Mouse (Mus musculus) embryonic facial prominence, embryonic 13.5 days (tissue): ENCODE data around the gene Me1. TPM values are rescaled to one million over a fixed set of nuclear protein-coding genes. Genes with fewer than 3 reads are reported as not detected.
A peak's percentile ranks its signal among the peaks of the same experiment; 100 is the strongest.

Experiments
- ATAC-seq: fragments of 200-750 bp; cut with Nextera tagmentation; 2 replicates; pipeline ENCODE4 v1.8.0; 2017; ENCODE audit warnings: low read depth; ENCODE audit not compliant: insufficient number of reproducible peaks, insufficient read depth, low FRiP score, low TSS enrichment
- H3K27ac ChIP-seq: fragments of 300-500 bp; sonication (generic); 2 replicates; pipeline ENCODE4 v1.5.1; 2015; ENCODE audit warnings: moderate library complexity, mild to moderate bottlenecking, inconsistent platforms
- H3K27me3 ChIP-seq: fragments of 300-500 bp; sonication (generic); 2 replicates; pipeline ENCODE4 v1.6.1; 2015; ENCODE audit warnings: mild to moderate bottlenecking, inconsistent platforms
- H3K36me3 ChIP-seq: fragments of 300-500 bp; sonication (generic); 2 replicates; pipeline ENCODE4 v1.6.1; 2015; ENCODE audit warnings: mild to moderate bottlenecking, inconsistent platforms
- H3K4me1 ChIP-seq: fragments of 300-500 bp; sonication (generic); 2 replicates; pipeline ENCODE4 v1.6.1; 2015; ENCODE audit warnings: inconsistent platforms
- H3K4me2 ChIP-seq: fragments of 300-500 bp; sonication (generic); 2 replicates; pipeline ENCODE4 v1.6.1; 2015; ENCODE audit warnings: moderate library complexity, mild to moderate bottlenecking, inconsistent platforms
- H3K4me3 ChIP-seq: fragments of 300-500 bp; sonication (generic); 2 replicates; pipeline ENCODE4 v1.5.1; 2015; ENCODE audit warnings: mild to moderate bottlenecking, inconsistent platforms
- H3K9ac ChIP-seq: fragments of 300-500 bp; sonication (generic); 2 replicates; pipeline ENCODE4 v1.6.1; 2015; ENCODE audit warnings: mild to moderate bottlenecking, inconsistent platforms
- H3K9me3 ChIP-seq: fragments of 300-500 bp; sonication (generic); 2 replicates; pipeline ENCODE4 v1.6.1; 2016; ENCODE audit warnings: inconsistent platforms
- WGBS: fragments of 180-500 bp; shearing (Covaris S2); methylation state at CpG from one replicate; pipeline ENCODE4 v1.1.7; 2015; ENCODE audit warnings: mixed read lengths; 5-methylcytosine and 5-hydroxymethylcytosine counted together
- polyA plus RNA-seq: library from polyadenylated mRNA; unstranded; fragments of >200 nt; fragmentation: Nextera tagmentation; extraction: Ambion mirVana; gene quantifications from 2 replicates; pipeline ENCODE4 v1.2.1, GENCODE M21; 2015

The Me1 gene
- polyA plus RNA-seq, 1 experiment from 2014 or later, result 20.3 TPM

DNA sequence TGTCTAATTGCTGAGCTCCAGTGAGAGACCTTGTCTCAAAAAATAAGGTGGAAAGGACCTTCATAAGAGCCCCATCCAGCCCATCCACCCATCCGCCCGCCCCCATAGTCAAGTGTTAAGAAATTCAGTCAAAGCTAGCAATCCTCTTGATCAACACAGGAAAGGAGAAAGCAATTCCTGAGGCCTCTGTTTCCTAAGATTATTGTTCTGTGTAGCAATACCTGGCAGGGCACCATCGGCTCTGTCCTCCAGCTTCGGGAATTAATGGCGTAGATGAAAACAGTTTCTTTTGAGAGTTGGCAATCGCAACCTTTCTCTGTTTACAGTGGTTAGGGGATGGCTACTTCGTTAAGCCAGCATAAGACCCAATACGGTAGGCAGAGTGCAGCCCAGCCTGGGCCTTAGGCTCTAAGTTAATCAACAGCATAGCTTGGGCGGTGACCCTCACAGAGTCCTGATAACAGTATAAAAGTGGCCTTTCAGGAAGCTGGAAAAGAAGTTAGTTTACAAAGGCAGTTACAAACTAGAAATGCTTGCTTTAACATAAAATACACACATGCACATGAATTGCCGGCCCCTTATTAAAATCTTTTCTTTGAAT lies 32.6 kb upstream of the Me1 start:
- 82% methylated on average over 10 of the region's 10 CpGs for WGBS
- Histone ChIP-seq H3K4me1 (peaks cover 9% of the 10 kb centered on the region; the same call in 1 of the 2 replicates), H3K4me3 (no peak overlapping the region), H3K4me2 (no peak overlapping the region), H3K27me3 (no peaks in the 10 kb centered on the region), H3K36me3 (no peaks in the 10 kb centered on the region), H3K9me3 (no peaks in the 10 kb centered on the region), H3K27ac (no peak overlapping the region), H3K9ac (no peak overlapping the region)
- no peak for ATAC-seq

DNA sequence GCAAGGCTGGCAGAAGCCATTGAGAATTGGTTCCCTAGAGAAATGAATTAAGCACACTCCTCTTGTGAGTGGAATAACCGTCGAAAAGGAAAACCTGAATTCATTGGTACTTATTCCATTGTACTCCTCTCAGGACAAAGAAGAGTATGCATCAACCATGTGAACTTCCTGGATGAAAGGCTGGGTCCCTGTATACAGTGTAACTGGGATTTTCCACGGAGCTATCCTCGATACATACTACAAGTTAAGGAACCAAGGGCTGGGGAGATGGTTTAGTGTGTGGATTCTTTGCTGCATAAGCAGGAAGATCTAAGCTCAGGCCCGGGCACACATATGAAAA lies 30.6 kb upstream of the Me1 start:
- peaks cover 9% of the 10 kb centered on the region; the same call in 1 of the 2 replicates for H3K4me1 ChIP-seq
- 83% methylated on average over 5 of the region's 5 CpGs for WGBS
- no peak overlapping the region for H3K27ac ChIP-seq
- no peak overlapping the region for H3K4me3 ChIP-seq
- H3K27me3 ChIP-seq, result no peaks in the 10 kb centered on the region
- H3K9ac ChIP-seq, result no peak overlapping the region
- H3K4me2 ChIP-seq, result no peak overlapping the region
- no peaks in the 10 kb centered on the region for H3K9me3 ChIP-seq
- no peak for ATAC-seq
- H3K36me3 ChIP-seq, result no peaks in the 10 kb centered on the region

DNA sequence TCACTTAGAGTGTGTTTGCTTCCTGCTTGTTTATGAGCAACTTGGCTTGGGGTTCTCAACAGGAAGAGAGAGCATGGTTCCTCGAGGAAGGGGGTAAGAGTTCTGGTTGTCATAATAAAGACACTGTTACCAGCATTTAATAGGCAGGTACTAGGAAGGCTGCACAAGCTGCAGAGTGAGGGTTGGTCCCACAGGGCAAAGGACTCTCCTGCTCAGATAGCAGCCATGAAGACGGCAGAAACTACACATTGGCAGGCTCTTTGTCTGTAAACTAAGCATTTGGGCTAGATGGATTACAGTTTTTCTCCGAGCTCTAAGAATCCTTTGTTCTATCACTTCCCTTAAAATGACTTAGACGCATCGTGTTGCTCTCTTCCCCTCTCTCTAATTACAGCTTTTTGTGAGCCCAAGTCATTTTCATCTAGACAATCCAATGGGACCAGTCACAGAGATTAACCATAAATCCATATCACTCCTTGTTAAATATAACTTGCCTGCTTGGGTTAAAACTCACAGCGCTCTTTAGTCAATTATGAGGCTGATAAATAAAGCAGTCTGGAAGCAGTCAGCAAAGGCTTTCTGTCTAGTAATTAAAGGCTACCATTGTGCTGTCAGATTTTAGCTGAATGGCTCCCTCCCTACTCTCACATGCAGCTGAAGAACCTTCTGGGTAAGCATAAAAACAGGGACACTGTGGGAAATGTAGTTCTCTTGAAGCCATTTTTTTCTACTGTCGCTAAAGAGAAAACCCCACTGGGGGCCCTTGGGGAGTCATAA lies 30.0 kb upstream of the Me1 start:
- Histone ChIP-seq H3K27ac (peak overlapping the region; percentile 49), H3K27me3 (no peaks in the 10 kb centered on the region), H3K4me2 (no peak overlapping the region), H3K9me3 (no peaks in the 10 kb centered on the region), H3K4me1 (peaks cover 9% of the 10 kb centered on the region; the same call in 1 of the 2 replicates), H3K36me3 (no peaks in the 10 kb centered on the region), H3K9ac (no peak overlapping the region), H3K4me3 (no peak overlapping the region)
- no peak for ATAC-seq
- WGBS, result 36% methylated on average over 7 of the region's 7 CpGs

DNA sequence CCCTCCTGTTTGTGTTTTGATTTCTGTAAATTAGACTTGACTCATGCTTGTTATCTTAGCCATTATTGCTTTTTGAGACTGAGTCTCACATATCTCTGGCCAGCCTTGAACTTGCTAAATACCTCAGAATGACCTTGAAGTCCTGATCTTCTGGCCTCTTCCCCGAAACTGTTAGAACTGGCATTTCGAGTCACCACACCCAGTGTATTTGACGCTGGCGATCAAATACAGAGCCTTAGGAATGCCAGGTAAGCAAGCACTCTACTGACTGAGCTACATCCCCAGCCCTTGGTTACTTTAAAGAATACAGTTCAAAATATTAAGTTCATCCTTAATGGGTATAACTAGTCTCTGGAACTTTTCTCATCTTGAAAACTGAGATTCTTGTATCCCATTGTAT lies 29.3 kb upstream of the Me1 start:
- H3K9me3 ChIP-seq, result no peaks in the 10 kb centered on the region
- H3K27ac ChIP-seq, result no peak overlapping the region; the same call in 1 of the 2 replicates
- 88% methylated on average over 4 of the region's 4 CpGs for WGBS

DNA sequence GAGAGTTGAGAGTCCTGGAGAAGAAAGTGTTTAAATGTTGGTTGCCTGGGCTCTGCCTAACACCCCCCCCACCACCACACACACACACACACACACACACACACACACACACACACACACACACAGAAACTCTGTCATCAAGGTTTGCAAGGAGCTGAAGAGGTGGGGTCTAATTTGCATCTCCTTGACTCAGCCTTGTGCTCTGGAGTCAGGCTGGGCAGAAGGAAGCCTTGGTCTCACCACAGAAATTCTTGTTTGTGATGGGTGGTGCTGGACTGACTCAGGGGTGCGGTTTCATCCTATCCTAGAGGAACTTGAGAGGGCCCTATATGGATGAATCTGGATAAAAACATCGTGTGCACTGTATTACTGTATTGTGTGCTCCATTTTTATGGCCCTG lies 25.0 kb upstream of the Me1 start:
- H3K36me3 ChIP-seq, result no peaks in the 10 kb centered on the region
- H3K27ac ChIP-seq, result no peak overlapping the region
- no peaks in the 10 kb centered on the region for H3K27me3 ChIP-seq
- H3K4me3 ChIP-seq, result no peak overlapping the region
- no peak for ATAC-seq
- no peaks in the 10 kb centered on the region for H3K9me3 ChIP-seq
- no peak overlapping the region for H3K9ac ChIP-seq
- WGBS, result 75% methylated on average over 2 of the region's 2 CpGs
- no peak overlapping the region for H3K4me2 ChIP-seq
- H3K4me1 ChIP-seq, result peaks cover 3% of the 10 kb centered on the region; the same call in 1 of the 2 replicates

More for the DNA sequence above, 29.3 kb upstream of the Me1 start:
- no peaks in the 10 kb centered on the region for H3K36me3 ChIP-seq
- no peak overlapping the region for H3K4me2 ChIP-seq
- no peaks in the 10 kb centered on the region for H3K27me3 ChIP-seq
- no peak overlapping the region for H3K4me3 ChIP-seq
- no peak for ATAC-seq
- no peak overlapping the region for H3K9ac ChIP-seq
- peaks cover 9% of the 10 kb centered on the region; the same call in 1 of the 2 replicates for H3K4me1 ChIP-seq

DNA sequence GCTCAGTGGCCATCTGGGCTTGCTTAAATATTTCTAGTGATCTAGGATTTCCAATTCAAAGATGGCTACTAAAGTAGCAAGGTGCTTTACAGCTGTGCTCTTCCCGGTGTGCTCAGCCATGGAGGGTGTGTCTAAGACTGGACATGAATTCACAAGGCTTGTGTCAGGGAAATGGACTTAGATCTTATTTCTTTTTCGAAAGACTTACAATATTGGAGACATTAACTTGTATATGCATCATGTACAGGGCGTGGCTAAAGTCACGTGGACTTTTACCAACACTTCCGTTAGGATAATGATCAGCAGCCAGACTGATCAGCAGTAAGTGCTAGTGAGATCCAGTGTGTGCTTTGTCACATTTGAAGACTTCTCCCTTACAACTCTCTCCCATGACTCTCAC lies 24.5 kb upstream of the Me1 start:
- H3K9ac ChIP-seq, result no peak overlapping the region
- no peaks in the 10 kb centered on the region for H3K9me3 ChIP-seq
- 87% methylated on average over 5 of the region's 5 CpGs for WGBS
- no peaks in the 10 kb centered on the region for H3K4me1 ChIP-seq
- H3K4me2 ChIP-seq, result no peak overlapping the region
- no peak for ATAC-seq
- H3K27ac ChIP-seq, result no peak overlapping the region
- H3K4me3 ChIP-seq, result no peak overlapping the region
- no peaks in the 10 kb centered on the region for H3K36me3 ChIP-seq
- H3K27me3 ChIP-seq, result no peaks in the 10 kb centered on the region

DNA sequence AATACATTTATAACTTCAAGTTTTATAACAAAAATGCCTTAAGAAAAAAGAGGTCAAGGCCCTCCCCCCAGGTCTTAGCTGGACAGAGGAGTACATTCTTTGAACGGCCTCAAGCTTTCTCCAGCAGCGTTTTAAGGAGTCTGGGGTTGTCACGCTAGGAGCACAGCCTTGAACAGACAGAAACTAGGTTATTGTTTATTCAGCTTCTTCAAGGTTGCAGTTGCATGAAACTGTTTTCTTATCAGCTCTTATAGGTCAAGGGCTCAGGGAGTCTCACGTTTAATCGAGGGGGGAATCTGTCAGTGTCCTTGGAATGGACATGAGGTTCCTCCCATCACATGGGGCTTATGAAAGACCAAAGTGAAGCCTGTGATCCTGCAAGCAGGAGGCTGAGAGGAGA lies 21.4 kb upstream of the Me1 start:
- WGBS, result 67% methylated on average over 5 of the region's 5 CpGs
- no peak for ATAC-seq
- H3K4me1 ChIP-seq, result no peaks in the 10 kb centered on the region

DNA sequence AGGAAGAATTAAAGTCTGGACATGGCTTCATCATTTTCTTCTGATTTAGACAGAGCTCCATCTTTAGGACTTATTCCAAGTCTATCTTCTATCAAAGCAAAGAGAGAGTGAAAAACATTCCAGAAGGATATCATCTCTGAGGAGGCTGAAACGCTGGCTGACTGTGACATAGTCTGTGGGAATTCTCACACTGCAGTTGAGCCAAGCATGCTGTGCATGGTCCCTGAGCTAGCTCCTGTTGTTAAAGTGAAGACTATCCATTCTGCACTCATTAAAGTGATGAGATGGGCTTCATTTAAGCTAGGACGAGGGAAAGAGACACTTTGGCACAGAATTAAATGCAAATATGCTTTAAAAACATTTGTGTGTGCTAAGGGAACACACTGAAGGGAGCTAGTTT lies 20.8 kb upstream of the Me1 start:
- Histone ChIP-seq H3K4me2 (no peak overlapping the region), H3K4me3 (no peak overlapping the region), H3K36me3 (no peaks in the 10 kb centered on the region), H3K27ac (no peak overlapping the region), H3K4me1 (no peaks in the 10 kb centered on the region), H3K9ac (no peak overlapping the region), H3K27me3 (no peaks in the 10 kb centered on the region), H3K9me3 (no peaks in the 10 kb centered on the region)
- WGBS, result 56% methylated on average over 2 of the region's 2 CpGs
- ATAC-seq, result no peak

More for the DNA sequence above, 21.4 kb upstream of the Me1 start:
- Histone ChIP-seq H3K4me2 (no peak overlapping the region), H3K9me3 (no peaks in the 10 kb centered on the region), H3K27ac (no peak overlapping the region), H3K4me3 (no peak overlapping the region), H3K9ac (no peak overlapping the region), H3K27me3 (no peaks in the 10 kb centered on the region), H3K36me3 (no peaks in the 10 kb centered on the region)

DNA sequence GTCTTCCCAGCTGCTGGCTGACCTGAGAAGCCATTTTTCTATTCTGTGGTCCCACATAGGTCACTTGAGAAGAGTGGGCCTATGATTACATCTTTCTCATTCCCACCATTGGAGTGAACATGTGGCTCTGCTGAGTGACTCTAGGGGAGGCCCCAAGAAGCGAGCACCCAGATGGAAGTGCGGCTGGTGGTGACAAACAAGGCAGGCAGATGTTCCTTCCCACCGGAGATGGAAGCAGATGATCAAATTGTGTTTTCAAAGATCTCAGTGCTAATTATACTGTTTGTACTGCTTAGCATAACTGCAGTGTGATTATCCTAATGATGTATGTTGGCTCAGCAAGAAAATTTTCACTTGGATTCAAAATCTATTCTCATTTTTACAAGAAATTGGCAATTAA lies 18.3 kb upstream of the Me1 start:
- H3K9me3 ChIP-seq, result no peaks in the 10 kb centered on the region
- H3K27me3 ChIP-seq, result no peaks in the 10 kb centered on the region
- no peak overlapping the region for H3K9ac ChIP-seq
- no peaks in the 10 kb centered on the region for H3K36me3 ChIP-seq
- ATAC-seq, result no peak
- no peaks in the 10 kb centered on the region for H3K4me1 ChIP-seq
- no peak overlapping the region for H3K4me2 ChIP-seq
- 82% methylated on average over 3 of the region's 3 CpGs for WGBS
- no peak overlapping the region for H3K4me3 ChIP-seq
- no peak overlapping the region for H3K27ac ChIP-seq

DNA sequence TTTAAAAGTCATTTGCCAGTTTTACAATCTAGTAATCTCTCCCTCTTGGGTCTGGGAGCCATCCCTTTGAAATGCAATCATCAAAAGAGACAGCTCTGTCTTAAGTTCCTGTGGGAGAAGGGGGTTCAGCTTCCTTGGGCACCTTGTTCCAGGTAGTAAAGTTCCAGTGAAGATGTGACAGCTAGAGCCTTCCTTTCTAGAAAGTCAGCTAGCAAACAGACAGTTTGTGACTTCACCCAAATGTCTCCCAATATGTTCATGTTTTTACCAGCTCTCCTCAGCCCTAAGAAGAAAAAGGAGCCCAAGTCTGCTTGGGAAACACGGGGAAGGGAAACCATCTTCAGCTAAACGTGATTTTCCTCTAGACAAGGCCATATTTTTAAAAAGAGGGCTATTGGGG lies 16.9 kb upstream of the Me1 start:
- no peak overlapping the region for H3K4me2 ChIP-seq
- no peak overlapping the region for H3K9ac ChIP-seq
- no peak for ATAC-seq
- H3K4me1 ChIP-seq, result no peaks in the 10 kb centered on the region
- no peak overlapping the region for H3K4me3 ChIP-seq
- no peak overlapping the region for H3K27ac ChIP-seq
- no peaks in the 10 kb centered on the region for H3K27me3 ChIP-seq
- H3K9me3 ChIP-seq, result no peaks in the 10 kb centered on the region
- 69% methylated on average over 2 of the region's 2 CpGs for WGBS
- H3K36me3 ChIP-seq, result no peaks in the 10 kb centered on the region

DNA sequence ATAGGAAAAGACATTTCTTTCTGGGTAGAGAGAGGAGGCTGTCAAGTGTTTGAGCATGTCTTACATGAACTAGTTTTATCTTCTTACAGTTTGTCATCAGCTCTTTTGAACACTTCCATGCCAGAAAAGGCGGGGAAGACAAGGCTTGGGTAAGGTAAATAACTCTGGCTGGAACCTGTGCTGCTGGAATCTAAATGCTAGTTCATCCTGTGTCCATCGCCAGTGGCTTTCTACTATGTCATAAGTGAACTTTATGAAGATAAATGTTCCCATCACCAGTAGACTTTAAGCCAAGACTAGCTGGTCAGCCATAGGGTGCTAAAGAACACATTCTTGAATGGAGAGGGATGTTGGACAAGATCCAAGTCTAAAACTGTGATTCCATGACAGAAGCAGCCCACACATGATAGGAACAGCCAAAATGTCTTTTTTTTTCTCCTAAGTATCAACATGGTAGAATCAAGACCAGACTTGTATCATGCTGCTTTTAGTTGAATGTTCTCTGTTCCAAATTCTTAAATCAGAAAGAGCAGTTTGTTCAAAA lies 14.4 kb upstream of the Me1 start:
- Histone ChIP-seq H3K4me1 (no peaks in the 10 kb centered on the region), H3K27me3 (no peaks in the 10 kb centered on the region), H3K36me3 (no peaks in the 10 kb centered on the region), H3K4me3 (no peak overlapping the region), H3K27ac (no peak overlapping the region), H3K9me3 (no peaks in the 10 kb centered on the region), H3K4me2 (no peak overlapping the region), H3K9ac (no peak overlapping the region)
- WGBS, result 90% methylated on average over 2 of the region's 2 CpGs
- no peak for ATAC-seq

DNA sequence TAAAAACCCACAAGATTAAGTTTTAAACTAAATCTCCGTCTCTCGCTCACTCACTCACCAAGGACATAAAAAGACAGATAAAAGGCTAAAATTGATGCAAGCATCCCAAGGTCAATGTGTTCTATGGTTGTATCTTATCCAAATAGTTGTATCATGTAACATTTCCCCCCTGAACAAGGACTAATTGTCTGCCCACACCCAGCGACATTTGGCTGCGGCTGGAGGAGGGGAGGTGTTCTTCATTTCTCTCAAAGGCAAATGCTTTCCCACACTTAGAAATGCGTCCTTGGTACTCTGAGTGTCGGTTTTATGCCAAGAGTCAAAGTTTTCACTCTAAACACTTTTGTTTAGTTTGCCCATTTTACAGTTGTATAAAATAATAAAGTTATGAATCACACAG lies 13.2 kb upstream of the Me1 start:
- no peak for ATAC-seq
- H3K36me3 ChIP-seq, result no peaks in the 10 kb centered on the region
- 53% methylated on average over 6 of the region's 6 CpGs for WGBS

More for the DNA sequence above, 13.2 kb upstream of the Me1 start:
- Histone ChIP-seq H3K27me3 (no peaks in the 10 kb centered on the region), H3K9ac (no peak overlapping the region), H3K9me3 (no peaks in the 10 kb centered on the region), H3K27ac (no peak overlapping the region), H3K4me3 (no peak overlapping the region), H3K4me2 (no peak overlapping the region), H3K4me1 (no peaks in the 10 kb centered on the region)
